ENCODE assay signal across 24 mouse cellular contexts in genomic region chr6:40234066-40234465, GRCm38 (mm10).
DNase-seq lines count a peak whose midpoint lies in the region; ATAC-seq and TF ChIP-seq lines count a peak whose summit lies in the region.
"Had no signal": no experiment of that assay in that cellular context is flagged by ENCODE, and none has a peak within 500 bp of the region (broad histone marks: within the 10 kb centered on the region; RNA-seq: fewer than 3 reads in every experiment).

No protein-coding gene starts in this region.

- no peaks in the 10 kb centered on the region for H3K36me3 ChIP-seq in forebrain, embryonic 13.5 days (ENCODE audit: poor library complexity, severe bottlenecking)
- no peaks in the 10 kb centered on the region for H3K36me3 ChIP-seq in forebrain, embryonic 16.5 days (ENCODE audit: control insufficient read depth, insufficient read depth)
- no peaks in the 10 kb centered on the region for H3K36me3 ChIP-seq in midbrain, embryonic 16.5 days (ENCODE audit: control insufficient read depth, insufficient read depth, low read length)
- H3K36me3 ChIP-seq in thymus, adult 2 months (ENCODE audit: control insufficient read depth, insufficient read depth, low read length) = no peaks in the 10 kb centered on the region
- H3K36me3 ChIP-seq: forebrain, embryonic 15.5 days; hindbrain, embryonic 15.5 days; limb, embryonic 12.5 days; lung, embryonic 15.5 days had no signal

- no peak overlapping the region for H3K27ac ChIP-seq in forebrain, embryonic 13.5 days
- H3K27ac ChIP-seq in forebrain, embryonic 16.5 days (ENCODE audit: low read length) = no peak overlapping the region
- H3K27ac ChIP-seq in left cerebral cortex, adult 2 months = peak overlapping the region; percentile 65
- peak overlapping the region; percentile 79; the same call in 1 of the 2 replicates for H3K27ac ChIP-seq in cortical plate, adult 2 months (ENCODE audit: insufficient read depth, low read length)
- peak overlapping the region; percentile 62 for H3K27ac ChIP-seq in midbrain, embryonic 16.5 days (ENCODE audit: low read length)
- H3K27ac ChIP-seq in thymus, adult 2 months (ENCODE audit: control insufficient read depth, insufficient read depth, low read length) = no peak overlapping the region
- H3K27ac ChIP-seq: forebrain, embryonic 15.5 days; hindbrain, embryonic 15.5 days; limb, embryonic 12.5 days; lung, embryonic 15.5 days had no signal

- no peak for DNase-seq in left cerebral cortex, adult 2 months (ENCODE audit: extremely low spot score in 1 of 2, low spot score in 2 of 2)
- no peak for DNase-seq in left cerebral cortex, adult 9 months (ENCODE audit: low spot score in 2 of 2)
- DNase-seq in thymus, adult 2 months = no peak
- DNase-seq in thymus, postnatal 4 days = no peak
- DNase-seq: adrenal gland, adult 2 months; adrenal gland, postnatal 36 days; cerebellum, adult 8-10 months; cerebellum, postnatal 25 days; gastrocnemius, postnatal 14 days; heart, postnatal 36 days; kidney, adult 11 months; kidney, postnatal 25 days had no signal

- no peak overlapping the region for H3K4me3 ChIP-seq in forebrain, embryonic 13.5 days
- no peak overlapping the region for H3K4me3 ChIP-seq in forebrain, embryonic 16.5 days (replicated peaks; ENCODE audit: low read length)
- H3K4me3 ChIP-seq in left cerebral cortex, adult 2 months = no peak overlapping the region
- no peak overlapping the region for H3K4me3 ChIP-seq in cortical plate, adult 2 months (ENCODE audit: insufficient read depth, low read length)
- H3K4me3 ChIP-seq in midbrain, embryonic 16.5 days (ENCODE audit: low read depth, low read length) = no peak overlapping the region
- H3K4me3 ChIP-seq in thymus, adult 2 months (ENCODE audit: control insufficient read depth, insufficient read depth, low read length) = no peak overlapping the region
- H3K4me3 ChIP-seq: forebrain, embryonic 15.5 days; hindbrain, embryonic 15.5 days; limb, embryonic 12.5 days; lung, embryonic 15.5 days had no signal

- no peak for TF ChIP-seq POLR2A in cortical plate, adult 2 months (IDR thresholded peaks at IDR 0.05; ENCODE audit: extremely low read depth, insufficient read depth, low read length)
- TF ChIP-seq POLR2A in thymus, adult 2 months (IDR thresholded peaks at IDR 0.05; ENCODE audit: control insufficient read depth, extremely low read depth, insufficient read depth, low read length, poor library complexity) = no peak

- 41% methylated on average over 5 of the region's 5 CpGs for WGBS in forebrain, embryonic 13.5 days
- WGBS in forebrain, embryonic 16.5 days = 30% methylated on average over 5 of the region's 5 CpGs
- 26% methylated on average over 5 of the region's 5 CpGs for WGBS in midbrain, embryonic 16.5 days
- WGBS in thymus, adult 2 months = 68% methylated on average over 5 of the region's 5 CpGs

- H3K4me1 ChIP-seq in forebrain, embryonic 13.5 days = peaks cover 9% of the 10 kb centered on the region
- H3K4me1 ChIP-seq in forebrain, embryonic 16.5 days (replicated peaks; ENCODE audit: control insufficient read depth, insufficient read depth, low read length) = peaks cover 10% of the 10 kb centered on the region
- H3K4me1 ChIP-seq in cortical plate, adult 2 months (ENCODE audit: control insufficient read depth, insufficient read depth, low read length) = peaks cover 7% of the 10 kb centered on the region
- peaks cover 11% of the 10 kb centered on the region for H3K4me1 ChIP-seq in midbrain, embryonic 16.5 days (ENCODE audit: control insufficient read depth, insufficient read depth, low read length)
- no peaks in the 10 kb centered on the region for H3K4me1 ChIP-seq in thymus, adult 2 months (replicated peaks; ENCODE audit: control insufficient read depth, insufficient read depth, low read length)
- H3K4me1 ChIP-seq: limb, embryonic 12.5 days; lung, embryonic 15.5 days had no signal

- 0 out of 2 replicates have a peak overlapping the region, but pooled peaks have one; percentile 12 for H3K9ac ChIP-seq in forebrain, embryonic 13.5 days
- H3K9ac ChIP-seq in forebrain, embryonic 16.5 days (replicated peaks; ENCODE audit: low read depth, low read length) = no peak overlapping the region
- H3K9ac ChIP-seq in midbrain, embryonic 16.5 days (ENCODE audit: low read depth, low read length) = 0 out of 2 replicates have a peak overlapping the region, but pooled peaks have one; percentile 11
- H3K9ac ChIP-seq: forebrain, embryonic 15.5 days; hindbrain, embryonic 15.5 days; limb, embryonic 12.5 days; lung, embryonic 15.5 days had no signal

- H3K9me3 ChIP-seq in forebrain, embryonic 13.5 days (replicated peaks) = no peaks in the 10 kb centered on the region
- no peaks in the 10 kb centered on the region for H3K9me3 ChIP-seq in forebrain, embryonic 16.5 days (ENCODE audit: control insufficient read depth, low read length)
- no peaks in the 10 kb centered on the region for H3K9me3 ChIP-seq in midbrain, embryonic 16.5 days (replicated peaks; ENCODE audit: control insufficient read depth, low read length, poor library complexity, severe bottlenecking)
- H3K9me3 ChIP-seq: forebrain, embryonic 15.5 days; hindbrain, embryonic 15.5 days; limb, embryonic 12.5 days; lung, embryonic 15.5 days had no signal

- no peak for TF ChIP-seq CTCF in left cerebral cortex, adult 2 months (IDR thresholded peaks at IDR 0.05)
- TF ChIP-seq CTCF in cortical plate, adult 2 months (IDR thresholded peaks at IDR 0.05; ENCODE audit: extremely low read depth, insufficient read depth, low read length) = no peak
- no peak for TF ChIP-seq CTCF in thymus, adult 2 months (IDR thresholded peaks at IDR 0.05; ENCODE audit: borderline replicate concordance, control insufficient read depth, extremely low read depth, insufficient read depth, low read length, poor library complexity)

- intact Hi-C loops in left cerebral cortex, adult 2 months (cut with DNase I) = loop anchor here (2.0 kb wide), 1 partner anchor 363 kb away; no protein-coding TSS in a partner anchor

- H3K4me2 ChIP-seq in forebrain, embryonic 13.5 days = no peak overlapping the region
- no peak overlapping the region for H3K4me2 ChIP-seq in forebrain, embryonic 16.5 days (ENCODE audit: low read length)
- no peak overlapping the region for H3K4me2 ChIP-seq in midbrain, embryonic 16.5 days (ENCODE audit: low read length)
- H3K4me2 ChIP-seq: forebrain, embryonic 15.5 days; heart, embryonic 11.5 days; hindbrain, embryonic 15.5 days; limb, embryonic 12.5 days; liver, embryonic 11.5 days; lung, embryonic 15.5 days had no signal

- no peaks in the 10 kb centered on the region for H3K27me3 ChIP-seq in forebrain, embryonic 13.5 days
- no peaks in the 10 kb centered on the region for H3K27me3 ChIP-seq in forebrain, embryonic 16.5 days (replicated peaks; ENCODE audit: control insufficient read depth, insufficient read depth, low read length)
- H3K27me3 ChIP-seq in midbrain, embryonic 16.5 days (ENCODE audit: control insufficient read depth, insufficient read depth, low read depth, low read length) = no peaks in the 10 kb centered on the region
- H3K27me3 ChIP-seq in thymus, adult 2 months (ENCODE audit: control insufficient read depth, insufficient read depth, low read length) = no peaks in the 10 kb centered on the region
- H3K27me3 ChIP-seq: forebrain, embryonic 15.5 days; hindbrain, embryonic 15.5 days; limb, embryonic 12.5 days; lung, embryonic 15.5 days had no signal

- no peak for ATAC-seq in forebrain, embryonic 13.5 days
- ATAC-seq in forebrain, embryonic 16.5 days = no peak
- 0 out of 2 replicates have a peak, but pooled peaks have one; percentile 26 for ATAC-seq in midbrain, embryonic 16.5 days
- ATAC-seq: activated CD4-positive, CD25-positive, alpha-beta regulatory T cell, adult 4 months; forebrain, embryonic 15.5 days; inflammation-experienced regulatory T-cells, adult 6 months had no signal

Comparison
In these comparisons a context has a peak if more than half of its experiments do, and no peak if none do; other contexts are left out.
1. H3K27ac ChIP-seq: peak in left cerebral cortex, adult 2 months (single experiment), cortical plate, adult 2 months (single experiment) and midbrain, embryonic 16.5 days (single experiment); none in forebrain, embryonic 13.5 days (single experiment), forebrain, embryonic 16.5 days (single experiment) and thymus, adult 2 months (single experiment).